24 mouse cellular contexts compared by ENCODE assay signal in the genomic region with DNA sequence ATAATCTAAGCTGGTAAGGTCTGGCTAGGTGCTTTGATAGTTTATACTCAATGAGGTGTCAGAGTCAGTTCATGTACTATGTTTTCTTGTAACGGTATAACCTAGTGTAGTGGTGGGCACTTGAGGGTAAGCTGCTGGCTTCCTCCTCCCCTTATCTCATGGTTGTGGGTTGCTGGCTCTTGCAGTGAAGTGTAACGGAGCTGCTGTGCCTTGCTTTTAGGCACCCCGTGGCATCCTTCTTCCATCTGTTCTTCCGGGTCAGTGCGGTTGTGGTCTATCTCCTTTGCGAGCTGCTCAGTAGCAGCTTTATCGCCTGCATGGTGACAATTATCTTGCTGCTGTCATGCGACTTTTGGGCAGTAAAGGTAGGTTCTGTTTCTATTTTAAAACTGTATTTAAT. TPM values are rescaled to one million over a fixed set of nuclear protein-coding genes. Genes with fewer than 3 reads are reported as not detected.
DNase-seq lines count a peak whose midpoint lies in the region; ATAC-seq lines count a peak whose summit lies in the region.
"Had no signal": no experiment of that assay in that cellular context is flagged by ENCODE, and none has a peak within 500 bp of the region (broad histone marks: within the 10 kb centered on the region; RNA-seq: fewer than 3 reads in every experiment).

No protein-coding gene starts in this region.

- H3K9ac ChIP-seq in liver, embryonic 12.5 days = no peak overlapping the region
- no peak overlapping the region for H3K9ac ChIP-seq in liver, embryonic 15.5 days
- H3K9ac ChIP-seq in forebrain, embryonic 16.5 days (replicated peaks; ENCODE audit: low read depth, low read length) = no peak overlapping the region
- H3K9ac ChIP-seq: heart, embryonic 13.5 days; hindbrain, embryonic 15.5 days had no signal

- peak overlapping the region; percentile 36 for H3K4me2 ChIP-seq in liver, embryonic 12.5 days
- 0 out of 2 replicates have a peak overlapping the region, but pooled peaks have one; percentile 5 for H3K4me2 ChIP-seq in liver, embryonic 15.5 days
- no peak overlapping the region for H3K4me2 ChIP-seq in forebrain, embryonic 16.5 days (ENCODE audit: low read length)
- H3K4me2 ChIP-seq: heart, embryonic 13.5 days; hindbrain, embryonic 15.5 days had no signal

- peaks cover 28% of the 10 kb centered on the region for H3K4me1 ChIP-seq in liver, embryonic 12.5 days
- H3K4me1 ChIP-seq in liver, embryonic 15.5 days (replicated peaks) = peaks cover 29% of the 10 kb centered on the region
- peaks cover 11% of the 10 kb centered on the region for H3K4me1 ChIP-seq in forebrain, embryonic 16.5 days (replicated peaks; ENCODE audit: control insufficient read depth, insufficient read depth, low read length)
- H3K4me1 ChIP-seq: heart, embryonic 10.5 days had no signal

- no peaks in the 10 kb centered on the region for H3K27me3 ChIP-seq in liver, embryonic 12.5 days (replicated peaks)
- no peaks in the 10 kb centered on the region for H3K27me3 ChIP-seq in liver, embryonic 15.5 days
- H3K27me3 ChIP-seq in forebrain, embryonic 16.5 days (replicated peaks; ENCODE audit: control insufficient read depth, insufficient read depth, low read length) = no peaks in the 10 kb centered on the region
- H3K27me3 ChIP-seq: heart, embryonic 13.5 days; hindbrain, embryonic 15.5 days had no signal

- ATAC-seq in liver, embryonic 12.5 days = no peak
- no peak for ATAC-seq in liver, embryonic 15.5 days (ENCODE audit: insufficient read depth)
- peak; percentile 42 for ATAC-seq in megakaryocyte progenitor cell, adult 5-6 weeks (replicated peaks; ENCODE audit: poor library complexity)
- no peak for ATAC-seq in monocyte, adult 5-6 weeks (replicated peaks; ENCODE audit: insufficient number of reproducible peaks, low FRiP score, low TSS enrichment, poor library complexity, severe bottlenecking)
- ATAC-seq in forebrain, embryonic 16.5 days = no peak
- ATAC-seq: CD4-positive, CD25-positive, alpha-beta regulatory T cell, adult 4 months; forebrain, embryonic 14.5 days had no signal

- H3K4me3 ChIP-seq in liver, embryonic 12.5 days = no peak overlapping the region
- H3K4me3 ChIP-seq in liver, embryonic 15.5 days (replicated peaks) = no peak overlapping the region
- H3K4me3 ChIP-seq in forebrain, embryonic 16.5 days (replicated peaks; ENCODE audit: low read length) = no peak overlapping the region
- H3K4me3 ChIP-seq: heart, adult 2 months; heart, embryonic 10.5 days; heart, embryonic 13.5 days; hindbrain, embryonic 15.5 days had no signal

- peak; percentile 32 for DNase-seq in liver
- DNase-seq in thymus, adult 18-20 months = no peak
- DNase-seq in embryo, embryonic 10 days (ENCODE audit: low spot score) = no peak
- DNase-seq: adrenal gland, adult 2 months; adrenal gland, postnatal 14 days; cerebellum, adult 11 months; cerebellum, adult 2 months; cerebellum, adult 9-11 months; cerebellum, postnatal 25 days; gastrocnemius, postnatal 25 days; heart, adult 2 months; heart, postnatal 14 days; heart, postnatal 4 days had no signal

- H3K36me3 ChIP-seq in liver, embryonic 12.5 days = peaks cover 53% of the 10 kb centered on the region
- peaks cover 34% of the 10 kb centered on the region for H3K36me3 ChIP-seq in liver, embryonic 15.5 days (replicated peaks)
- H3K36me3 ChIP-seq in forebrain, embryonic 16.5 days (ENCODE audit: control insufficient read depth, insufficient read depth) = peaks cover 4% of the 10 kb centered on the region; the same call in 1 of the 2 replicates

- no peaks in the 10 kb centered on the region for H3K9me3 ChIP-seq in liver, embryonic 12.5 days (replicated peaks)
- no peaks in the 10 kb centered on the region for H3K9me3 ChIP-seq in liver, embryonic 15.5 days (replicated peaks)
- no peaks in the 10 kb centered on the region for H3K9me3 ChIP-seq in forebrain, embryonic 16.5 days (ENCODE audit: control insufficient read depth, low read length)
- H3K9me3 ChIP-seq: heart, embryonic 10.5 days; heart, embryonic 13.5 days; hindbrain, embryonic 15.5 days had no signal

- H3K27ac ChIP-seq in liver, embryonic 12.5 days = no peak overlapping the region
- no peak overlapping the region for H3K27ac ChIP-seq in liver, embryonic 15.5 days (replicated peaks)
- no peak overlapping the region for H3K27ac ChIP-seq in forebrain, embryonic 16.5 days (ENCODE audit: low read length)
- H3K27ac ChIP-seq: heart, adult 2 months; heart, embryonic 10.5 days; heart, embryonic 13.5 days; hindbrain, embryonic 15.5 days had no signal

- 33% methylated on average over 8 of the region's 8 CpGs for WGBS in liver, embryonic 12.5 days (ENCODE audit: insufficient replicate concordance)
- 22% methylated on average over 8 of the region's 8 CpGs for WGBS in liver, embryonic 15.5 days (ENCODE audit: insufficient replicate concordance)
- WGBS in forebrain, embryonic 16.5 days = 91% methylated on average over 8 of the region's 8 CpGs

RNA-seq across cellular contexts. Expression of gene Tvp23b, which starts 4.2 kb away (rescaled TPM):
- 32.2 and 35.0 TPM in 2 replicates for polyA plus RNA-seq in liver, embryonic 12.5 days (2016; fragmentation: Nextera tagmentation; extraction: Ambion mirVana)
- polyA plus RNA-seq in liver, embryonic 15.5 days (2015; fragmentation: Nextera tagmentation; extraction: Ambion mirVana) = 27.0 and 29.6 TPM in 2 replicates
- total RNA-seq in megakaryocyte progenitor cell, adult 5-6 weeks (2015) = 42.3 and 46.6 TPM in 2 replicates
- 37.7 and 41.9 TPM in 2 replicates for total RNA-seq in megakaryocyte progenitor cell, adult 5-6 weeks (2017)
- 23.5 to 32.7 TPM (median 30.7 TPM) in 3 replicates for total RNA-seq in monocyte, adult 5-6 weeks (2017)
- 55.0 and 64.9 TPM in 2 replicates for polyA plus RNA-seq in forebrain, embryonic 16.5 days (2015; fragmentation: Nextera tagmentation; extraction: Ambion mirVana)

RNA-seq across cellular contexts. Expression of gene Fbxw10, which starts 36.5 kb away (rescaled TPM):
- 0.17 and 0.28 TPM in 2 replicates for polyA plus RNA-seq in liver, embryonic 12.5 days (2016; fragmentation: Nextera tagmentation; extraction: Ambion mirVana)
- 0.07 and 0.28 TPM in 2 replicates for polyA plus RNA-seq in liver, embryonic 15.5 days (2015; fragmentation: Nextera tagmentation; extraction: Ambion mirVana)
- total RNA-seq in megakaryocyte progenitor cell, adult 5-6 weeks (2015) = 2.2 and 2.3 TPM in 2 replicates
- 1.2 and 4.1 TPM in 2 replicates for total RNA-seq in megakaryocyte progenitor cell, adult 5-6 weeks (2017)
- total RNA-seq in monocyte, adult 5-6 weeks (2017) = 0.75 to 2.6 TPM (median 2.5 TPM) in 3 replicates
- polyA plus RNA-seq in forebrain, embryonic 16.5 days (2015; fragmentation: Nextera tagmentation; extraction: Ambion mirVana) = 0.21 and 0.25 TPM in 2 replicates
- total RNA-seq: MEL had no signal
- polyA plus RNA-seq: adrenal gland, adult 2 months had no signal
